In the genomic region with DNA sequence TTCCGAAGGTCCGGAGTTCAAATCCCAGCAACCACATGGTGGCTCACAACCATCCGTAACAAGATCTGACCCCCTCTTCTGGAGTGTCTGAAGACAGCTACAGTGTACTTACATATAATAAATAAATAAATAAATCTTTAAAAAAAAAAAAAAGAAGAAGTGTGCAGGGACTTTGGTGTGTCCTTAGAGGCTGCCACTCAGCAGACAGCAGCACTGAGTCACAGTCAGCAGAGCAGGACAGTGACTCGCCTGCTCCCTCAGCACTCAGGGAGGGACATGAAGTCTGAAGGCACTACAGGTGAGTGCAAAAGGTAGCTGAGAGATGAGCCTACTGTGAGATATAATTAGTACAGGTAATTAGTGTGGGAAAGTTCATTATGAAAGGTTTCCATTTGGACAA, we compare ENCODE assay signal across 4 mouse cellular contexts. TPM values are rescaled to one million over a fixed set of nuclear protein-coding genes. Genes with fewer than 3 reads are reported as not detected.
DNase-seq lines count a peak whose midpoint lies in the region; ATAC-seq and TF ChIP-seq lines count a peak whose summit lies in the region.
"Not testable (repeated sequence)": the region's sequence is repeated elsewhere in the genome, so short reads cannot be mapped to it uniquely, and the experiment has no call there.

No protein-coding gene starts in this region.

- not testable (repeated sequence) for TF ChIP-seq CTCF in bone marrow macrophage, adult 2 months (IDR thresholded peaks at IDR 0.05; ENCODE audit: low read depth, low read length)

- H3K27ac ChIP-seq in bone marrow macrophage, adult 2 months (ENCODE audit: insufficient read depth, low read depth, low read length), result 0 out of 2 replicates have a peak overlapping the region, but pooled peaks have one; percentile 6
- peak overlapping the region; percentile 22; the same call in 1 of the 2 replicates for H3K27ac ChIP-seq in macrophage

- not testable (repeated sequence) for H3K36me3 ChIP-seq in macrophage (ENCODE audit: inconsistent target)

- H3K79me2 ChIP-seq in macrophage (ENCODE audit: inconsistent target), result peaks cover 25% of the 10 kb centered on the region; the same call in 1 of the 2 replicates

- H3K4me3 ChIP-seq in bone marrow macrophage, adult 2 months (ENCODE audit: insufficient read depth, low read length); macrophage (ENCODE audit: inconsistent target): not testable (repeated sequence)

- 0 out of 2 replicates have a peak, but pooled peaks have one; percentile 43 for ATAC-seq in granulocyte monocyte progenitor cell, adult 5-6 weeks (replicated peaks; ENCODE audit: poor library complexity, severe bottlenecking)

- peak; percentile 15 for DNase-seq in A20 (ENCODE audit: low read depth, low spot score)

- TF ChIP-seq POLR2A in bone marrow macrophage, adult 2 months (IDR thresholded peaks at IDR 0.05; ENCODE audit: borderline replicate concordance, low read depth, low read length), result not testable (repeated sequence)

- 29% methylated on average over 1 of the region's 4 CpGs for WGBS in macrophage (ENCODE audit: missing documents)

- peaks cover 32% of the 10 kb centered on the region for H3K4me1 ChIP-seq in bone marrow macrophage, adult 2 months (ENCODE audit: control insufficient read depth, insufficient read depth, low read length)

RNA-seq across cellular contexts. Expression of gene Arid2, which starts 41.4 kb away (rescaled TPM):
- polyA plus RNA-seq in bone marrow macrophage, adult 2 months (2012; ENCODE audit: insufficient read depth, insufficient read length, missing spikeins), result 14.5 and 17.4 TPM in 2 replicates
- 41.7 and 64.9 TPM in 2 replicates for total RNA-seq in granulocyte monocyte progenitor cell, adult 5-6 weeks (2014; fragmentation: Nextera tagmentation)
- total RNA-seq in granulocyte monocyte progenitor cell, adult 5-6 weeks (2017), result 33.8 and 38.6 TPM in 2 replicates
- 100 to 1,000 TPM in 9 of 26 experiments, 10 to 100 TPM in 17; 38.6 to 153 (median 91.7) TPM for total RNA-seq in macrophage (2018; cell fraction: chromatin; rRNA removed)
- total RNA-seq in macrophage (2018; cell fraction: cytosol; rRNA removed), result 10 to 100 TPM in 23 of 26 experiments, 1 to 10 TPM in 3; 7.4 to 26.9 (median 16.3) TPM
- 100 to 1,000 TPM in 1 of 26 experiments, 10 to 100 TPM in 25; 26.3 to 140 (median 56.9) TPM for total RNA-seq in macrophage (2018; cell fraction: nucleus; rRNA removed)
- polyA plus RNA-seq in macrophage (2018), result 11.8 to 14.0 TPM (median 12.7 TPM) in 3 replicates
